Mouse (Mus musculus): ENCODE results near the gene Mov10.
A peak's percentile ranks its signal among the peaks of the same experiment; 100 is the strongest.
"Not testable (repeated sequence)": the region's sequence is repeated elsewhere in the genome, so short reads cannot be mapped to it uniquely, and the experiment has no call there.

Mov10 gene

GRCm38 (mm10) chr3:104780561-104781420, 37.6 kb downstream of the Mov10 start, which contains the start of gene Ppm1j:
Gene Ppm1j, plus strand, starts transcription at chr3:104781056.
- DNase-seq: peak; percentile 81 to 87

- peak in 1 of 2 experiments; percentile 36 for DNase-seq
Observed at GRCm38 (mm10) chr3:104779949-104780348, 38.4 kb downstream of the Mov10 start.

- DNase-seq: peak in 1 of 2 experiments; percentile 19
Observed at GRCm38 (mm10) chr3:104777342-104777741, 41.0 kb downstream of the Mov10 start.

GRCm38 (mm10) chr3:104773301-104773700, 45.1 kb downstream of the Mov10 start:
- no peak for DNase-seq

GRCm38 (mm10) chr3:104771460-104771859, 46.9 kb downstream of the Mov10 start:
- no peak for DNase-seq

- no peak for DNase-seq
Observed at GRCm38 (mm10) chr3:104770918-104771317, 47.4 kb downstream of the Mov10 start.

- peak; percentile 63 to 65 for DNase-seq
Observed at GRCm38 (mm10) chr3:104770035-104770434, 48.3 kb downstream of the Mov10 start.

- peak in 1 of 2 experiments; percentile 32 for DNase-seq
Observed at GRCm38 (mm10) chr3:104769135-104769534, 49.2 kb downstream of the Mov10 start.

- DNase-seq: no peak
Observed at GRCm38 (mm10) chr3:104767716-104768115, 50.6 kb downstream of the Mov10 start.

- no peak for DNase-seq
Observed at GRCm38 (mm10) chr3:104767141-104767540, 51.2 kb downstream of the Mov10 start.

- DNase-seq: peak in 1 of 2 experiments; percentile 45
Observed at GRCm38 (mm10) chr3:104765021-104765420, 53.3 kb downstream of the Mov10 start.

GRCm38 (mm10) chr3:104762103-104762863, 56.1 kb downstream of the Mov10 start:
- peak in 1 of 2 experiments; percentile 38 for DNase-seq

- no peak for DNase-seq
Observed at GRCm38 (mm10) chr3:104758869-104759268, 59.5 kb downstream of the Mov10 start.

GRCm38 (mm10) chr3:104758406-104758805, 60.0 kb downstream of the Mov10 start:
- peak; percentile 68 for DNase-seq

- DNase-seq: not testable (repeated sequence)
Observed at GRCm38 (mm10) chr3:104752845-104753244, 65.5 kb downstream of the Mov10 start.

Data from kidney, postnatal 25 days (tissue).